Mouse (Mus musculus): ENCODE data around the gene Slfn4. TPM values are rescaled to one million over a fixed set of nuclear protein-coding genes. Genes with fewer than 3 reads are reported as not detected.
"Not testable (repeated sequence)": the region's sequence is repeated elsewhere in the genome, so short reads cannot be mapped to it uniquely, and the experiment has no call there.

Gene Slfn4
- polyA plus RNA-seq (2015; fragmentation: Nextera tagmentation; extraction: Ambion mirVana) = 0.06 TPM in 1 of 2 replicates, not detected in the other

GRCm38 (mm10) chr11:83174948-83175539 lies at the start of gene Slfn4:
Slfn4 (plus strand) TSS chr11:83175186.
- Histone ChIP-seq H3K27me3 (no peaks in the 10 kb centered on the region), H3K9ac (no peak within 1 kb of the TSS), H3K9me3 (no peaks in the 10 kb centered on the region), H3K4me3 (no peak within 1 kb of the TSS), H3K27ac (no peak within 1 kb of the TSS), H3K4me2 (no peak within 1 kb of the TSS), H3K36me3 (no peaks in the 10 kb centered on the region), H3K4me1 (replicated peaks) (no peaks in the 10 kb centered on the region)
- no peak for ATAC-seq (ENCODE audit: low FRiP score)
- WGBS = 89% methylated on average over 12 of the region's 12 CpGs

- H3K27ac ChIP-seq; H3K4me3 ChIP-seq; H3K9me3 ChIP-seq; H3K4me2 ChIP-seq; H3K9ac ChIP-seq; H3K4me1 ChIP-seq (replicated peaks); H3K27me3 ChIP-seq; ATAC-seq (ENCODE audit: low FRiP score); H3K36me3 ChIP-seq: not testable (repeated sequence)
- WGBS = 100% methylated on average over 1 of the region's 1 CpGs
Observed at GRCm38 (mm10) chr11:83125633-83126032, 49.4 kb upstream of the Slfn4 start.

GRCm38 (mm10) chr11:83137253-83137652 lies 37.7 kb upstream of the Slfn4 start:
- H3K4me1 ChIP-seq (replicated peaks); H3K4me2 ChIP-seq; H3K4me3 ChIP-seq; H3K9me3 ChIP-seq; H3K27me3 ChIP-seq; H3K9ac ChIP-seq; H3K27ac ChIP-seq; H3K36me3 ChIP-seq; ATAC-seq (ENCODE audit: low FRiP score): not testable (repeated sequence)
- 100% methylated on average over 1 of the region's 2 CpGs for WGBS

GRCm38 (mm10) chr11:83148939-83149338 lies 26.0 kb upstream of the Slfn4 start:
- not testable (repeated sequence) for H3K4me2 ChIP-seq; ATAC-seq (ENCODE audit: low FRiP score); H3K9me3 ChIP-seq; H3K9ac ChIP-seq; H3K27ac ChIP-seq; H3K36me3 ChIP-seq; H3K4me3 ChIP-seq; H3K27me3 ChIP-seq; H3K4me1 ChIP-seq (replicated peaks)
- WGBS = no CpG with 5 or more reads among the region's 1 CpGs

- WGBS = 84% methylated on average over 12 of the region's 12 CpGs
- Histone ChIP-seq H3K4me1 (replicated peaks) (no peaks in the 10 kb centered on the region), H3K9me3 (no peaks in the 10 kb centered on the region), H3K4me3 (no peak within 1 kb of the TSS), H3K36me3 (no peaks in the 10 kb centered on the region), H3K9ac (no peak within 1 kb of the TSS), H3K4me2 (no peak within 1 kb of the TSS), H3K27me3 (no peaks in the 10 kb centered on the region), H3K27ac (no peak within 1 kb of the TSS)
- no peak for ATAC-seq (ENCODE audit: low FRiP score)
Observed at GRCm38 (mm10) chr11:83191134-83191893, 16.3 kb downstream of the Slfn4 start, which contains the start of gene Slfn3. Slfn3 (plus strand) TSS chr11:83191330.

- Histone ChIP-seq H3K36me3 (no peaks in the 10 kb centered on the region), H3K9ac (no peak overlapping the region), H3K27me3 (no peaks in the 10 kb centered on the region), H3K4me1 (replicated peaks) (no peaks in the 10 kb centered on the region), H3K4me2 (no peak overlapping the region), H3K27ac (no peak overlapping the region), H3K9me3 (no peaks in the 10 kb centered on the region), H3K4me3 (no peak overlapping the region)
- no peak for ATAC-seq (ENCODE audit: low FRiP score)
- WGBS = 71% methylated on average over 3 of the region's 3 CpGs
Observed at GRCm38 (mm10) chr11:83192001-83192400, 17.0 kb downstream of the Slfn4 start.

- Histone ChIP-seq H3K9me3 (no peaks in the 10 kb centered on the region), H3K4me3 (no peak overlapping the region), H3K27ac (no peak overlapping the region), H3K9ac (no peak overlapping the region), H3K36me3 (no peaks in the 10 kb centered on the region), H3K4me2 (no peak overlapping the region), H3K27me3 (no peaks in the 10 kb centered on the region), H3K4me1 (replicated peaks) (no peaks in the 10 kb centered on the region)
- ATAC-seq (ENCODE audit: low FRiP score) = no peak
Observed at GRCm38 (mm10) chr11:83205002-83205401, 30.0 kb downstream of the Slfn4 start.

GRCm38 (mm10) chr11:83216119-83216518 lies 41.1 kb downstream of the Slfn4 start:
- Histone ChIP-seq H3K27me3 (no peaks in the 10 kb centered on the region), H3K4me3 (no peak overlapping the region), H3K9me3 (no peaks in the 10 kb centered on the region), H3K27ac (no peak overlapping the region), H3K4me2 (no peak overlapping the region), H3K4me1 (replicated peaks) (no peaks in the 10 kb centered on the region), H3K9ac (no peak overlapping the region), H3K36me3 (no peaks in the 10 kb centered on the region)
- no peak for ATAC-seq (ENCODE audit: low FRiP score)
- 76% methylated on average over 1 of the region's 1 CpGs for WGBS

- Histone ChIP-seq H3K27me3 (no peaks in the 10 kb centered on the region), H3K27ac (no peak overlapping the region), H3K9ac (no peak overlapping the region), H3K4me1 (replicated peaks) (no peaks in the 10 kb centered on the region), H3K36me3 (no peaks in the 10 kb centered on the region), H3K9me3 (no peaks in the 10 kb centered on the region), H3K4me2 (no peak overlapping the region), H3K4me3 (no peak overlapping the region)
- 80% methylated on average over 1 of the region's 1 CpGs for WGBS
- ATAC-seq (ENCODE audit: low FRiP score) = no peak
Observed at GRCm38 (mm10) chr11:83221328-83221877, 46.4 kb downstream of the Slfn4 start.

GRCm38 (mm10) chr11:83223367-83223766 lies 48.4 kb downstream of the Slfn4 start:
- no peak overlapping the region for H3K4me2 ChIP-seq
- H3K27me3 ChIP-seq = no peaks in the 10 kb centered on the region
- H3K4me3 ChIP-seq = no peak overlapping the region
- WGBS = 87% methylated on average over 7 of the region's 7 CpGs
- no peaks in the 10 kb centered on the region for H3K4me1 ChIP-seq (replicated peaks)
- no peaks in the 10 kb centered on the region for H3K36me3 ChIP-seq
- H3K9ac ChIP-seq = no peak overlapping the region
- no peak for ATAC-seq (ENCODE audit: low FRiP score)
- no peaks in the 10 kb centered on the region for H3K9me3 ChIP-seq
- no peak overlapping the region for H3K27ac ChIP-seq

- not testable (repeated sequence) for H3K4me3 ChIP-seq; H3K27me3 ChIP-seq; H3K9ac ChIP-seq; ATAC-seq (ENCODE audit: low FRiP score); H3K27ac ChIP-seq; H3K9me3 ChIP-seq; H3K36me3 ChIP-seq; H3K4me1 ChIP-seq (replicated peaks); H3K4me2 ChIP-seq
- WGBS = 86% methylated on average over 5 of the region's 5 CpGs
Observed at GRCm38 (mm10) chr11:83223793-83224192, 48.8 kb downstream of the Slfn4 start.

GRCm38 (mm10) chr11:83224217-83224616 lies 49.2 kb downstream of the Slfn4 start:
- Histone ChIP-seq H3K4me1 (replicated peaks) (no peaks in the 10 kb centered on the region), H3K4me2 (no peak overlapping the region), H3K27me3 (no peaks in the 10 kb centered on the region), H3K9ac (no peak overlapping the region), H3K9me3 (no peaks in the 10 kb centered on the region), H3K27ac (no peak overlapping the region), H3K36me3 (no peaks in the 10 kb centered on the region), H3K4me3 (no peak overlapping the region)
- 91% methylated on average over 9 of the region's 9 CpGs for WGBS
- ATAC-seq (ENCODE audit: low FRiP score) = no peak

GRCm38 (mm10) chr11:83224750-83225149 lies 49.8 kb downstream of the Slfn4 start:
- no peaks in the 10 kb centered on the region for H3K36me3 ChIP-seq
- 79% methylated on average over 3 of the region's 3 CpGs for WGBS
- no peaks in the 10 kb centered on the region for H3K9me3 ChIP-seq
- no peak overlapping the region for H3K4me2 ChIP-seq
- no peak overlapping the region for H3K27ac ChIP-seq
- H3K4me1 ChIP-seq (replicated peaks) = no peaks in the 10 kb centered on the region
- no peak for ATAC-seq (ENCODE audit: low FRiP score)
- H3K9ac ChIP-seq = no peak overlapping the region
- no peaks in the 10 kb centered on the region for H3K27me3 ChIP-seq
- no peak overlapping the region for H3K4me3 ChIP-seq
